Mouse (Mus musculus) fat pad, adult 2 months (tissue): ENCODE results near the gene Gm43191.
"Not testable (repeated sequence)": the region's sequence is repeated elsewhere in the genome, so short reads cannot be mapped to it uniquely, and the experiment has no call there.

Experiments
- DNase-seq: peaks from one replicate; pipeline ENCODE4 v3.0.0-alpha.2; 2011; ENCODE audit warnings: low read depth, low spot score; ENCODE audit errors: extremely low read depth

The Gm43191 gene

GRCm38 (mm10) chr3:116681160-116681559 lies at the start of gene Gm43191:
Gene Gm43191, minus strand, starts transcription at chr3:116681260.
- no peak for DNase-seq

GRCm38 (mm10) chr3:116729483-116730174 lies 48.6 kb upstream of the Gm43191 start:
- no peak for DNase-seq

GRCm38 (mm10) chr3:116726807-116727206 lies 45.7 kb upstream of the Gm43191 start:
- no peak for DNase-seq

GRCm38 (mm10) chr3:116723496-116724481 lies 42.7 kb upstream of the Gm43191 start:
- DNase-seq = no peak

GRCm38 (mm10) chr3:116722980-116723379 lies 41.9 kb upstream of the Gm43191 start:
- no peak for DNase-seq

GRCm38 (mm10) chr3:116718951-116719350 lies 37.9 kb upstream of the Gm43191 start:
- DNase-seq = no peak

GRCm38 (mm10) chr3:116713031-116713430 lies 32.0 kb upstream of the Gm43191 start:
- DNase-seq = no peak

GRCm38 (mm10) chr3:116712436-116712881 lies 31.4 kb upstream of the Gm43191 start, which contains the start of gene Slc35a3:
Gene Slc35a3, minus strand, starts transcription at chr3:116712831.
- DNase-seq = no peak

GRCm38 (mm10) chr3:116711624-116712435 lies 30.8 kb upstream of the Gm43191 start:
- DNase-seq = no peak

- DNase-seq = no peak
Observed at GRCm38 (mm10) chr3:116710941-116711340, 29.9 kb upstream of the Gm43191 start.

- DNase-seq = no peak
Observed at GRCm38 (mm10) chr3:116705637-116706204, 24.7 kb upstream of the Gm43191 start.

GRCm38 (mm10) chr3:116703835-116704234 lies 22.8 kb upstream of the Gm43191 start:
- no peak for DNase-seq

- DNase-seq = no peak
Observed at GRCm38 (mm10) chr3:116702647-116703272, 21.7 kb upstream of the Gm43191 start.

- no peak for DNase-seq
Observed at GRCm38 (mm10) chr3:116701601-116702000, 20.5 kb upstream of the Gm43191 start.

- DNase-seq = no peak
Observed at GRCm38 (mm10) chr3:116698786-116699185, 17.7 kb upstream of the Gm43191 start.

- DNase-seq = no peak
Observed at GRCm38 (mm10) chr3:116695666-116695985, 14.6 kb upstream of the Gm43191 start.

GRCm38 (mm10) chr3:116694955-116695665 lies 14.1 kb upstream of the Gm43191 start:
- no peak for DNase-seq

GRCm38 (mm10) chr3:116694312-116694711 lies 13.3 kb upstream of the Gm43191 start:
- DNase-seq = no peak

- not testable (repeated sequence) for DNase-seq
Observed at GRCm38 (mm10) chr3:116664281-116664680, 16.8 kb downstream of the Gm43191 start.

GRCm38 (mm10) chr3:116662463-116662863 lies 18.6 kb downstream of the Gm43191 start, which contains the start of gene Mfsd14a:
Gene Mfsd14a, minus strand, starts transcription at chr3:116662677.
- peak; percentile 23 for DNase-seq
